Mouse (Mus musculus): Measurements from ENCODE around the gene Apopt1.
A peak's percentile ranks its signal among the peaks of the same experiment; 100 is the strongest.

DNA sequence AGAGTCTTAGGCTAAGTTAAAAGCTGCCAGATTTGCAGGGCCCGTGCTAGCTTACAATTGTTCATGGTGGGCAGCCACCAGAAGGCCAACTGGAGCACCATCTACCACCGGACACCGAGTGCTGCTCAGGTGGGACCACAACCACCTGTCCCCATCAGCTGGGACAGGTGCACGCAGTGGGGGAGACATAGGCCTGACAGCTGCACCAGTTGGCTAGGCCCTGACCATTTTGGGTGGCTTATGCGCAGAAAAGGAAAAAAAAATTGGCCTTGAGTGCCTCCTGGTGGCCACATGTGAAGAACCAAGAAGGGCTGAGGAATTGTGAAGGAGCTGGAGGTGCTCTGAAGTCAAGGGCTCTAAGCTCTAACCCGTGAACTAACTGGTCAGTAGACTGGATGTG is 16.8 kb upstream of the Apopt1 start:
- TF ChIP-seq CTCF (IDR thresholded peaks at IDR 0.05; ENCODE audit: insufficient read depth, low read length) (peak; percentile 69), POLR2A (IDR thresholded peaks at IDR 0.05; ENCODE audit: borderline replicate concordance, extremely low read depth, low read depth, low read length) (no peak)
